Mouse (Mus musculus) liver, embryonic 13.5 days (tissue): ENCODE results near the gene Gm11627. TPM values are rescaled to one million over a fixed set of nuclear protein-coding genes. Genes with fewer than 3 reads are reported as not detected.

Experiments
- ATAC-seq: fragments of 200-750 bp; cut with Nextera tagmentation; 2 replicates; pipeline ENCODE4 v1.8.0; 2017; ENCODE audit warnings: low read depth, mild to moderate bottlenecking, moderate number of reproducible peaks, moderate library complexity
- DNase-seq: peaks from one replicate; pipeline ENCODE4 v3.0.0; 2022
- H3K27ac ChIP-seq: fragments of 300-500 bp; sonication (generic); 2 replicates; pipeline ENCODE4 v1.5.1; 2015; ENCODE audit warnings: moderate library complexity, mild to moderate bottlenecking, inconsistent platforms
- H3K27me3 ChIP-seq: fragments of 300-500 bp; sonication (generic); 2 replicates; pipeline ENCODE4 v1.6.1; 2015; ENCODE audit warnings: mild to moderate bottlenecking, inconsistent platforms
- H3K36me3 ChIP-seq: fragments of 300-500 bp; sonication (generic); 2 replicates; pipeline ENCODE4 v1.6.1; 2015; ENCODE audit warnings: mild to moderate bottlenecking, inconsistent platforms
- H3K4me1 ChIP-seq: fragments of 300-500 bp; sonication (generic); replicated peaks from 2 replicates; pipeline ENCODE4 v1.6.1; 2015; ENCODE audit warnings: inconsistent platforms
- H3K4me2 ChIP-seq: fragments of 300-500 bp; sonication (generic); 2 replicates; pipeline ENCODE4 v1.6.1; 2015; ENCODE audit warnings: inconsistent platforms, mild to moderate bottlenecking, moderate library complexity
- H3K4me3 ChIP-seq: fragments of 300-500 bp; sonication (generic); replicated peaks from 2 replicates; pipeline ENCODE4 v1.5.1; 2015; ENCODE audit warnings: mild to moderate bottlenecking, inconsistent platforms
- H3K9ac ChIP-seq: fragments of 300-500 bp; sonication (generic); 2 replicates; pipeline ENCODE4 v1.6.1; 2015; ENCODE audit warnings: mild to moderate bottlenecking, inconsistent platforms
- H3K9me3 ChIP-seq: fragments of 300-500 bp; sonication (generic); replicated peaks from 2 replicates; pipeline ENCODE4 v1.6.1; 2016; ENCODE audit warnings: inconsistent platforms
- WGBS: fragments of 180-500 bp; shearing (Covaris S2); methylation state at CpG from one replicate; pipeline ENCODE4 v1.1.7; 2015; ENCODE audit not compliant: insufficient replicate concordance; 5-methylcytosine and 5-hydroxymethylcytosine counted together
- polyA plus RNA-seq: library from polyadenylated mRNA; unstranded; fragments of >200 nt; fragmentation: Nextera tagmentation; extraction: Ambion mirVana; gene quantifications from 2 replicates; pipeline ENCODE4 v1.2.1, GENCODE M21; 2015

Gene Gm11627
- polyA plus RNA-seq, 1 experiment from 2014 or later: 0.68 TPM

DNA sequence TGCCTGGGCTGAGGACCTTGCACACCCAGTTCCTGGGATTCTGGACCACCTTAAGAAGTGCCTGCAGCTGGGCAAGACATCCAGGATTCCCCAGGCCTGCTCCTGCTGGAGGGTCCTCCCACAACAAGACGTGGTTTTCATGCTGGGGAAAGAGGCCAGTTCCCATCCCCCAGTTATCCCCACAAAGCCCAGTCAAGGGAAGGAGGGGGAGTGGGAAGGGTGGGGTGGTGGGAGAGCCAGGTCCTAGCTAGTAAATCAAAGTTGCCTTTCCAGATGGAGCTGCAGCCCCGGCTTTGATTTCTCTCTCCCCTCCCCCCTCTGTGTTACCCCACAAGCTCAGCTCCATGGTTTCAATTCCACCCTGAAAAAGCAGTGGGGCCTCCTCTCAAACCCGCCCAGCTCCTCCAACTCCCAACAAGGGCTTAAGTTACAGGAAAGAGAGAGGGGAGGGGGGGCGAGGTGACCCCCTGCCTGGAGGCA lies 16.1 kb upstream of the Gm11627 start:
- Histone ChIP-seq H3K4me3 (no peak overlapping the region), H3K4me1 (no peaks in the 10 kb centered on the region), H3K36me3 (no peaks in the 10 kb centered on the region), H3K9me3 (no peaks in the 10 kb centered on the region), H3K4me2 (no peak overlapping the region), H3K27me3 (peaks cover 10% of the 10 kb centered on the region), H3K9ac (no peak overlapping the region), H3K27ac (no peak overlapping the region)
- no peak for DNase-seq
- 39% methylated on average over 3 of the region's 4 CpGs for WGBS
- ATAC-seq: no peak

- Histone ChIP-seq H3K4me1 (no peaks in the 10 kb centered on the region), H3K36me3 (no peaks in the 10 kb centered on the region), H3K4me2 (no peak overlapping the region), H3K4me3 (no peak overlapping the region), H3K27ac (no peak overlapping the region), H3K9me3 (0 out of 2 replicates have a peak, but pooled peaks cover 5% of the 10 kb centered on the region), H3K9ac (no peak overlapping the region), H3K27me3 (peaks cover 16% of the 10 kb centered on the region)
- ATAC-seq: no peak
- no peak for DNase-seq
- WGBS: 69% methylated on average over 3 of the region's 3 CpGs
These were observed 8.3 kb upstream of the Gm11627 start for GRCm38 (mm10) chr11:102587554-102587953.

- Histone ChIP-seq H3K4me3 (no peak overlapping the region), H3K4me2 (no peak overlapping the region), H3K27me3 (peaks cover 26% of the 10 kb centered on the region), H3K36me3 (no peaks in the 10 kb centered on the region), H3K4me1 (no peaks in the 10 kb centered on the region), H3K9ac (no peak overlapping the region), H3K9me3 (0 out of 2 replicates have a peak, but pooled peaks cover 5% of the 10 kb centered on the region), H3K27ac (no peak overlapping the region)
- ATAC-seq (no peak), DNase-seq (no peak)
- WGBS: 77% methylated on average over 4 of the region's 4 CpGs
These were observed 7.3 kb upstream of the Gm11627 start for GRCm38 (mm10) chr11:102586445-102587130.

DNA sequence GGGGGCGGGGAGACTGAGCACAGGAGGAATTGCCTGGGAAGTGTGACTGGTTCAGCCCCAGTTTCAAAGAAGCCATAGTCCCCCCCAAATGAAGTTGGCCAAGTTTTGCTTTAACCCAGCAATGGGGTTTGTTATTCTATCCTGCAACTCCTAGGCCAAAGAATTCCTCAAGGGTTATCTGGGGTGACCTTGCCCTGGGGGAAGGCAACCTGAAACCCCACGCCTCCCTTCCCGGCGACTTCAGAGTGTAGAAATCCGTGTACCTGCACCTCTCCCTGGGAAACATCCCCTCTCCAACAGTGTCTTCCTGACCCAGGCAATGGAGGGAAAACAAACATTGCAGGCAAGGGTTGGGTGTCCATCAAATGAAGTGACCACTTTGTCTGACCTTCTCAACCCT lies 3.5 kb upstream of the Gm11627 start:
- Histone ChIP-seq H3K9me3 (0 out of 2 replicates have a peak, but pooled peaks cover 5% of the 10 kb centered on the region), H3K4me2 (no peak overlapping the region), H3K4me3 (no peak overlapping the region), H3K27ac (no peak overlapping the region), H3K4me1 (peaks cover 15% of the 10 kb centered on the region), H3K9ac (no peak overlapping the region), H3K36me3 (no peaks in the 10 kb centered on the region), H3K27me3 (peaks cover 50% of the 10 kb centered on the region)
- DNase-seq (no peak), ATAC-seq (no peak)
- 28% methylated on average over 5 of the region's 5 CpGs for WGBS

DNA sequence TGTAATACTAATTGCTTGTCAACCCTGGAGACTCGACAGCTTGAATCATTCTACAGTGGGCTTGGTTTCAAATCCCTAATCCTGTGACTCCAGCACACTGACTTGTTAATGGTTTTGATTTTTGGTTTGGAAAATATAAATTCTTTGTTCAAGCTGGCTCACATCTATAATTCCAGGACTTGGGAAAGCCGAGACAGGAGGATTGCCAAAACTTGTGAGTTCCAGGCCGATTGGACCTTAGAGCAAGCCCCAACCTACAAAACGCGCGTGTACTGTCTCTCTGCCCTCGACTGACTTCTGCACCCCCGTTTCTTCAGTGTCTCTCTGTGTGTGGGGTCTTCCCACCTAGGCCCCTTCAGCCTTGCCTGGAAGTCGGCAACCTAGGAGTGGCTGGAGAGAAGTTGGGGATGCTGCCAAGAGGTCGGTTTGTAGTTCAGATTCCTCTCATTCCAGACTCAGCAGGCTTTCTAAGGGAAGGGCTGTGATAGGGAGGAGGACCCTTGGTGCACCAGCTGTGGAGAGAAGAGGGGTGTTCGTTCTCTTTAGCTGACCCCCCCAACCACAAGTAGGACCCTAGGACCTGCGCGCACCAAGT lies 2.9 kb upstream of the Gm11627 start:
- peaks cover 15% of the 10 kb centered on the region for H3K4me1 ChIP-seq
- H3K36me3 ChIP-seq: no peaks in the 10 kb centered on the region
- no peak overlapping the region for H3K4me3 ChIP-seq
- H3K9ac ChIP-seq: no peak overlapping the region
- H3K4me2 ChIP-seq: no peak overlapping the region
- DNase-seq (no peak), ATAC-seq (no peak)
- 0 out of 2 replicates have a peak, but pooled peaks cover 5% of the 10 kb centered on the region for H3K9me3 ChIP-seq
- H3K27ac ChIP-seq: no peak overlapping the region; the same call in 1 of the 2 replicates
- WGBS: 35% methylated on average over 13 of the region's 13 CpGs
- peaks cover 52% of the 10 kb centered on the region for H3K27me3 ChIP-seq

DNA sequence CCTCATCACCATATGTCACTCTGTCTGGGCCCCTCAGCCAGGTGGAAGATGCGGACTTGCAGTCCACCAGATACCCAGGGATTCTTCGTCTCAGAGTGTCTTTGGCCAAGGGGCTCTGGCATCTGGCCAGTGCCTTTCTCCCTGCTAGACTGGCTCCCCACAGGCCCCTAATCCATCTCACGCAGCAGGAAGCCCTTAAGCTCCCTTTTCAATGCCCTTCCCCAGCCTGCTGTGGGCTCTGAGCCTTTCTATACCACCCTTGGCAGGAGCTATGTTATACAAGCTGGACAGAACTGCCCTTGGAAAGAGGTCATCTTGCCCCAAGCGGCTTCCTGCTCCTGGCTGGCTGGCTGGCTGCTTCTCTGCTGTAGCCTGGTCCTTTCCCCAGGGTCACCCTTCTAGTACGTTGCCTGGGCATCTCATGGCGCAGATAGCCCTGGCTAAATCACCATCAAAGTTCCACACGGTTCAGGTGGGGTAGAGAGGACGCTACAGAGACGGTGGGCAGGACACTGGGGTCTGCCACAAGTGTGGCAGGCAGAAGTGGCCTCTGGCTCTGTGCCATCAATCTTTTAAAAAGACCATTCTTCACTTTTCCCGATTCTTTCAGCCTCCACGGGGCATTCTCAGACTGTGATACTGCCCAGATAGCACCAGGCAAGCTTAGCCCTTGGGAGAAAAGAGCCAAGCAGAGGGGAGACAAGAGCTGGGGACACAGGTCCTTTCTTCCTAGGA lies 2.2 kb upstream of the Gm11627 start:
- Histone ChIP-seq H3K27me3 (peaks cover 56% of the 10 kb centered on the region), H3K36me3 (no peaks in the 10 kb centered on the region), H3K27ac (peak overlapping the region; percentile 14; the same call in 1 of the 2 replicates), H3K4me3 (no peak overlapping the region), H3K9me3 (0 out of 2 replicates have a peak, but pooled peaks cover under 1% of the 10 kb centered on the region), H3K4me1 (peaks cover 15% of the 10 kb centered on the region), H3K9ac (no peak overlapping the region), H3K4me2 (no peak overlapping the region)
- 32% methylated on average over 11 of the region's 11 CpGs for WGBS
- DNase-seq: no peak
- no peak for ATAC-seq

DNA sequence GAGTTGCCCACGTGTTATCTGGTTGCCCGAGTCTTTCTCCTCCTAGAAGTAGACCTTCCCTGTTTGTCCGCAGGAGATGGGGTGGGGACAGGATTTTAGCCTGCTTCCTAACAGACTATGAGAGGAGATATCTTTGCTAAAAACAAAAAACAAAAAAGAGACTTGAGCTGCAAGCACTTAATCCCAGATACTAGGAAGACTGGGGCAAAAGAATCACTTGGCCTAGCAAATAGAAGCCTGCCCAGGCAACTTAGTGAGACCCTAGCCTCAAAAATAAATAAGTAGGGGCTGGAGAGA lies 721 bp upstream of the Gm11627 start:
- DNase-seq: no peak
- Histone ChIP-seq H3K4me3 (no peak overlapping the region), H3K36me3 (no peaks in the 10 kb centered on the region), H3K27me3 (peaks cover 56% of the 10 kb centered on the region), H3K4me1 (peaks cover 15% of the 10 kb centered on the region), H3K9me3 (no peaks in the 10 kb centered on the region), H3K27ac (no peak overlapping the region), H3K9ac (no peak overlapping the region), H3K4me2 (no peak overlapping the region)
- no peak for ATAC-seq
- 36% methylated on average over 3 of the region's 3 CpGs for WGBS

DNA sequence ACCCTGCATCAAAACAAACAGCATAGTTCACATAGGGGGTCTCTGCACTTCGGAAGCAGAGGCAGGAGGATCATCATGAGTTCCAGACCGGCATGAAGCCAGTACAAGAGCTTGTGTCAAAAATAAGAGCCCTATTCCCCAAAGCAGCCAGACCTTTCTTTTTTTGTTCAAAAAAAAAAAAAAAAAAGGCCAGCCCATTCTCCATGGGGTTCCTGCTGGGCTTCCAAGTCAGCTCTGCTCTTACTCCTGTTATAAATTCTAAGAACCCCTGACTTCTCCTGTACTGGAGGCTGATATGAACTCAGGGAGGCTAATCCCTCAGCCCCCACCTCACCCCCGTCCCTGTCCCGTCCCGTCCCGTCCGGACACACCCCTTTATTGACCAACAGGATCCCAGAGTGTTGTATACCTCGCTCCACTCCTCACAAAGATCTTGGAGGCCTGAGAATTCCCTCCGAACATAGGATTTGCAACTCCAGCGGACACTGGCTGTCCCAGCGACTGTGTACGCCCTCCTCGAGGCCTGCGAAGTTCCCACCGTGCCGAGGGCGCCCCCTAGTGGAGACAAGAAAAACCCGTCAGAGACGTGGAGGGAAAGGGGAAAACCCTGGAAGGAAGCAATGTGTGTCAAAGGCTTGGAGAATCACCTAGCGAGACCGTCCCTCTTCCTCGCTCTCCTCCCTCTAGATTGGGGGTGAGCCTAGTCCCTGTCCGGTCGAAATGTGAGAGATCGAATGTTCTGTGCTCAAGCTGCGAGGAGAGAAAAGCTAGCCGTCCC lies 731 bp downstream of the Gm11627 start:
- Histone ChIP-seq H3K9ac (no peak overlapping the region), H3K36me3 (no peaks in the 10 kb centered on the region), H3K4me2 (peak overlapping the region; percentile 55), H3K4me1 (peaks cover 15% of the 10 kb centered on the region), H3K27me3 (peaks cover 49% of the 10 kb centered on the region), H3K4me3 (peak overlapping the region; percentile 20), H3K9me3 (no peaks in the 10 kb centered on the region), H3K27ac (no peak overlapping the region)
- DNase-seq (peak; percentile 72), ATAC-seq (peak; percentile 47; the same call in 1 of the 2 replicates)
- WGBS: 7% methylated on average over 27 of the region's 27 CpGs

DNA sequence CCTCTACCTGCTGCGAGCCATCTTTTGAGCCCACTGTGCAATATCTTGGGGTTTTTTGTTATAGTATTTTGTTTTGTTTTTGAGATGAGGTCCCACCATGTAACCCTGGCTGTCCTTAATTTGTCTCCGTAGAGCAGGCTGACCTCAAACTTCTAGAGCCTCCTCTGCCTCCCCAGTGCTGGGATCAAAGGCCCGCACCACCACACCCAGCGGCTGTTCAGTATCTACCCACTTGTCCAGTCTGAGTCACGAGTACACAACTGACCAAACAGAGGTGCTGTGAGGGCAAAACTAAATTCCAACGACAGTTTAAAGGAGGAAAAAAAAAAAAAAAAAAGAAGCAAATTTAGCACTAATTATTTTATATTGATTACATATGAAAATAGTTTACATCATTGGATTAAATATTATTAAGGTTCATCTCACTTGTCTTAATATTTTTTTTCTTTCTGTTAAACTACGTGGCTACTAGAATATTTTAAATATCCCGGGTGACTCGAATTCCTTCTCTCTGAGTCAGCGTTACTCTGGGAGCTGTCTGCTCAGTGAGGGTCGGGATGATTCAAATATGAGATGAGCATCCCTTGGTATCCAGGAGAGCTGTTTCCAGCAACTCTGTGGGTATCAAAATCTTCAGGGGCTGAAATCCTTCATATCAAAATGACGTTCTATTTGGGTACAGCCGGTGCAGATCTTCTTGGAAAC lies 3.1 kb downstream of the Gm11627 start:
- Histone ChIP-seq H3K4me3 (no peak overlapping the region), H3K4me2 (no peak overlapping the region), H3K9me3 (no peaks in the 10 kb centered on the region), H3K27ac (no peak overlapping the region), H3K36me3 (no peaks in the 10 kb centered on the region), H3K27me3 (peaks cover 26% of the 10 kb centered on the region), H3K4me1 (peaks cover 18% of the 10 kb centered on the region), H3K9ac (no peak overlapping the region)
- 65% methylated on average over 13 of the region's 13 CpGs for WGBS
- DNase-seq: no peak
- no peak for ATAC-seq

DNA sequence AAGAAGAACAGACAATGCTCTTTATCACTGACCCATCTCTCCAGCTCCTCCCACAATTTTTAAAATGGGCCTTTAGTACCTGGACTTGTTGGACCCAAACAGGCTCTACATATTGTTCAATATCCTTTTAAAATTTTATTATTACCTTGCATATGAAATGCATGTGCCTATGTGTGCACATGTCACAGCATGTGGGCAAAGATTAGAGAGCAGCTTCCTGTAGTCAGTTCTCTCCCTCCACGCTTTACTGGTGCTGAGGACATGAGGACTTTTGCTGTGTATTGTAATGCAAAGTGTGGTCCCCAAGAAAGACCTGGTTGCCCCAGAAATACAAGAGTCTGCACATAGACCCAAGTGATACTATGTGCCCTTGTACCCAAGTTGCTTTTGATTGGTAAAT lies 4.2 kb downstream of the Gm11627 start:
- no peaks in the 10 kb centered on the region for H3K9me3 ChIP-seq
- ATAC-seq (no peak), DNase-seq (no peak)
- H3K4me1 ChIP-seq: peaks cover 18% of the 10 kb centered on the region
- no peak overlapping the region for H3K27ac ChIP-seq
- H3K27me3 ChIP-seq: peaks cover 16% of the 10 kb centered on the region
- H3K4me2 ChIP-seq: no peak overlapping the region
- H3K4me3 ChIP-seq: no peak overlapping the region
- no peaks in the 10 kb centered on the region for H3K36me3 ChIP-seq
- H3K9ac ChIP-seq: no peak overlapping the region
- WGBS: 38% methylated on average over 1 of the region's 1 CpGs
